Mouse (Mus musculus) heart, postnatal 4 days (tissue): ENCODE measurements around the gene Mgat3. TPM values are rescaled to one million over a fixed set of nuclear protein-coding genes. Genes with fewer than 3 reads are reported as not detected.

ENCODE experiments used
- DNase-seq: peaks from one replicate; pipeline ENCODE4 v3.0.0; 2021
- total RNA-seq, 2 experiments: library from RNA; stranded (reverse); gene quantifications; 2 replicates each; pipeline ENCODE4 v1.2.3; 2021

Gene Mgat3
- 1 to 10 TPM; 2.5 TPM for total RNA-seq

GRCm38 (mm10) chr15:80173001-80173771, at the start of gene Mgat3:
TSS of gene Mgat3 (plus strand) at chr15:80173721.
- peak; percentile 39 for DNase-seq

GRCm38 (mm10) chr15:80124651-80125050, 48.9 kb upstream of the Mgat3 start:
- no peak for DNase-seq

- no peak for DNase-seq
Observed at GRCm38 (mm10) chr15:80127191-80127590, 46.3 kb upstream of the Mgat3 start.

GRCm38 (mm10) chr15:80129982-80130381, 43.5 kb upstream of the Mgat3 start:
- no peak for DNase-seq

- DNase-seq, result no peak
Observed at GRCm38 (mm10) chr15:80130689-80131088, 42.8 kb upstream of the Mgat3 start.

GRCm38 (mm10) chr15:80131421-80131820, 42.1 kb upstream of the Mgat3 start:
- no peak for DNase-seq

- DNase-seq, result no peak
Observed at GRCm38 (mm10) chr15:80132452-80132851, 41.1 kb upstream of the Mgat3 start.

- DNase-seq, result peak; percentile 94
Observed at GRCm38 (mm10) chr15:80132993-80133586, 40.4 kb upstream of the Mgat3 start, which contains the start of gene Tab1. TSS of gene Tab1 (plus strand) at chr15:80133127.

GRCm38 (mm10) chr15:80133682-80134449, 39.7 kb upstream of the Mgat3 start:
- DNase-seq, result peak; percentile 43

GRCm38 (mm10) chr15:80134450-80134847, 39.1 kb upstream of the Mgat3 start:
- peak; percentile 38 for DNase-seq

- no peak for DNase-seq
Observed at GRCm38 (mm10) chr15:80135499-80135898, 38.0 kb upstream of the Mgat3 start.

- no peak for DNase-seq
Observed at GRCm38 (mm10) chr15:80136645-80137044, 36.9 kb upstream of the Mgat3 start.

- no peak for DNase-seq
Observed at GRCm38 (mm10) chr15:80137945-80138791, 35.4 kb upstream of the Mgat3 start.

GRCm38 (mm10) chr15:80140302-80140701, 33.2 kb upstream of the Mgat3 start:
- no peak for DNase-seq

- no peak for DNase-seq
Observed at GRCm38 (mm10) chr15:80140878-80141277, 32.6 kb upstream of the Mgat3 start.

GRCm38 (mm10) chr15:80142130-80142529, 31.4 kb upstream of the Mgat3 start:
- DNase-seq, result no peak

GRCm38 (mm10) chr15:80143760-80144159, 29.8 kb upstream of the Mgat3 start:
- no peak for DNase-seq

- no peak for DNase-seq
Observed at GRCm38 (mm10) chr15:80145397-80145796, 28.1 kb upstream of the Mgat3 start.

GRCm38 (mm10) chr15:80146153-80146552, 27.4 kb upstream of the Mgat3 start:
- no peak for DNase-seq

- no peak for DNase-seq
Observed at GRCm38 (mm10) chr15:80147090-80147489, 26.4 kb upstream of the Mgat3 start.

GRCm38 (mm10) chr15:80147511-80147910, 26.0 kb upstream of the Mgat3 start:
- no peak for DNase-seq

- no peak for DNase-seq
Observed at GRCm38 (mm10) chr15:80148565-80148964, 25.0 kb upstream of the Mgat3 start.
